Mouse (Mus musculus): ENCODE results near the gene Pmvk.

DNA sequence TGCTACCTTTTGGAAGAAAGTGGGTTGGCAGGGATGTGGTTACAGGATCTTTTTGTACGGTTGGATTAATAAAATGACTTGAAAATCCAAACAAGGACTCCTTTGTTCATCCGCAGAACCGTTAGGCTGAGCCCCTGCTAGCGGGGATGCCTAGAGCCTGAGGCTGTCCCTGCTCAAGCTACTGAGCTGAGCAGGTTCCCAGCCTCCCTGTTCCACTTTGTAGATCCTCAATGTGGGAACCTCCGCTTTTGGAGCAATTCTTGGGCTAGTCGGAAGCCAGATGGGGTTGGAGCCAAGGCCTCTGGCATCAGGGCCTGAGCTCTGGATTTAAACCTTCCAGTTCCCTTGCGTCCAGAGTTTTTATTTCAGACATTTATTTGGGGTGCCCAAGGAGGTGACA lies 19.3 kb upstream of the Pmvk start:
- TF ChIP-seq POLR2A (IDR thresholded peaks at IDR 0.05; ENCODE audit: extremely low read depth, insufficient read depth, low read length) (no peak), CTCF (IDR thresholded peaks at IDR 0.05; ENCODE audit: extremely low read depth, insufficient read depth, low read length) (no peak)
